Mouse (Mus musculus) naive thymus-derived CD4-positive, alpha-beta T cell, adult 5 months (primary cell): ENCODE measurements around the gene Prkar1b. TPM values are rescaled to one million over a fixed set of nuclear protein-coding genes. Genes with fewer than 3 reads are reported as not detected.

Source experiments
- polyA plus RNA-seq: library from polyadenylated mRNA; unstranded; fragments of 100-300 nt; shearing (Covaris generic); gene quantifications from one replicate; pipeline ENCODE4 v1.2.1, GENCODE M21; 2017

The Prkar1b gene
- 0.90 TPM for polyA plus RNA-seq

DNA sequence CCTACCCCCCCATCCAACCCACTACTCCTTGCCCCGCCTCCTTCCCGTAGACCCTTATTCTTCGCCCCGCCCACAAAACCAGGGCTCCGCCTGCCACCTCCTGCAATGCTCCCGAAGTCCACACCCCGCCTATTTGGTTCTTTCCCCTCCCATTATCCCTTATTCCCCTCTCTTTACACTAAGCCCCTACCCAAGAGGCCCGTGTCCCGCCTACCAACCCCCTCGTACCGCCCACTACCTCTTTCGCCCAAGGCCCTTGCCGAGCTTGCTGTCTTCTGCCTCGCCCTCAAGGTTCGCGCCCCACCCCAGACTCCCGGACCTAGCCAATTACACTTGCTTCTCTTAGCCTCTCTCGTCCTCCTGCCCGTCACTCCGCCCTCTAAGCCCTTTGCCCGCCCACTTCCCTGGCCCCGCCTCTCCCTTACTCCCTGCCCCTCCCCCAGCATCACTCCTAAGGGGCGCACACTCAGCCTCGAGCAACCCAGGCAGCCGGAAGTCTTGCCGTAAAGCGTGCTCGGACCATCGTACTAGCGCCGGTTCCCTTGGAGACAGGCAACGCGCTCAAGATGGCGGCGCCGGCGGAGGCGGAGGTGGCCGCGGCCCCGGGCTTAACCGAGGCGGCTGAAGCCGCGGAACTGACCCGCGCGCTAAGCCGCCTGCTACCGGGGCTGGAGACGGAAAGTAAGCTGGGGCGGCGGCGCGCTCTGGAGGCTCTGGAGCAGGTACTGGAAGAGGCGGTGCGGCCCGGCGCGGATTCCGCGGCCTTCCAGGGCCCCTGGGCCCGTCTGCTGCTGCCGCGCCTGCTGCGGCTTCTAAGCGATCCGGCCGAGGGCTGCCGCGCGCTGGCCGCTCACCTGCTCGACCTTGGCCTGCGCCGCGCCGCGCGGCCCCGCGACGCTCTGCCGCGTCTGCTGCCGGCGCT is at the start of gene Prkar1b, which contains the start of gene Dnaaf5:
Gene Prkar1b, minus strand, starts transcription at position 321 of the 922 bp plus-strand sequence.
Gene Dnaaf5, plus strand, starts transcription at position 543 of the 922 bp plus-strand sequence.

GRCm38 (mm10) chr5:138997171-138997788 is 152.5 kb downstream of the Prkar1b start, which contains the start of gene Pdgfa:
TSS of gene Pdgfa (minus strand) at chr5:138997370.

Other genes starting within 250 kb of the Prkar1b start
- gene Pdgfa, start 152.6 kb downstream of the Prkar1b start, polyA plus RNA-seq: not detected
- 24.8 TPM for gene Dnaaf5, start 222 bp upstream of the Prkar1b start, polyA plus RNA-seq
- gene Sun1, start 50.6 kb upstream of the Prkar1b start, polyA plus RNA-seq: 44.9 TPM
- gene Get4, start 102.3 kb upstream of the Prkar1b start, polyA plus RNA-seq: 129 TPM
- 1.8 TPM for gene Adap1, start 175.6 kb upstream of the Prkar1b start, polyA plus RNA-seq
- gene Cox19, start 201.4 kb upstream of the Prkar1b start, polyA plus RNA-seq: 32.0 TPM
- gene Cyp2w1, start 202.6 kb upstream of the Prkar1b start, polyA plus RNA-seq: not detected
- gene Gpr146, start 227.7 kb upstream of the Prkar1b start, polyA plus RNA-seq: 43.4 TPM